Mouse (Mus musculus) olfactory bulb, adult 2 months (tissue): ENCODE results near the gene Ptrh2.

Experiments
- CTCF ChIP-seq: fragments of 200-500 bp; IDR thresholded peaks from 2 replicates; pipeline ENCODE4 v1.5.1; 2012; ENCODE audit warnings: low read depth, mild to moderate bottlenecking, low read length, moderate library complexity; ENCODE audit not compliant: insufficient read depth
- POLR2A ChIP-seq: fragments of 200-500 bp; IDR thresholded peaks from 2 replicates; pipeline ENCODE4 v1.6.1; 2012; ENCODE audit warnings: mild to moderate bottlenecking, low read depth, low read length, moderate library complexity; ENCODE audit not compliant: insufficient read depth

GRCm38 (mm10) chr11:86646885-86647459 lies 36.8 kb upstream of the Ptrh2 start:
- TF ChIP-seq POLR2A = no peak
- no peak for TF ChIP-seq CTCF
